Mouse (Mus musculus): ENCODE results near the gene Pkp4. TPM values are rescaled to one million over a fixed set of nuclear protein-coding genes. Genes with fewer than 3 reads are reported as not detected.

The Pkp4 gene
- polyA plus RNA-seq (2015; fragmentation: Nextera tagmentation; extraction: Ambion mirVana) = 4.4 and 5.6 TPM in 2 replicates

DNA sequence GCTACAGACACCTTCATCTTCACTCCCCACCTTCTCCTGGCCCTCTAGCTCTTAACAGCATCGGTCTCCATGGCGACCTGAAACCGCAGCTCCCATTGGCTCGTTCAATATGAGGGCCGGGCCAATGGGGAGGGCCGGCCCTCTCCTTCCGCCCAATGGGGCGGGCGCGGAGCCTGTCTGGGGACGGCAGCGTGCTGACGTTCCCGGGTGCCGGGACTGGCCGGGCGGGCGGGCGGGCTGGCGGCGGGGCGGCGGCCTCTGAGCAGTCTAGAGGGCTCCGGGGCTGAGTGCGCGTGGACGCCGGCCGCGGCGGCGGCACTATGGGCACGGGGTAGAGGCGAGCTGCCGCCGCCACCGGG, at the start of gene Pkp4, which contains the start of gene Ccdc148:
Gene Pkp4 (plus strand): TSS at position 246 of the 359 bp plus-strand sequence.
Gene Ccdc148 (minus strand): TSS at position 79 of the 359 bp plus-strand sequence.
- H3K36me3 ChIP-seq (replicated peaks) = no peaks in the 10 kb centered on the region
- H3K4me3 ChIP-seq (replicated peaks) = peak within 1 kb of the TSS; percentile 71
- peaks cover 25% of the 10 kb centered on the region for H3K4me1 ChIP-seq (replicated peaks)
- peak within 1 kb of the TSS; percentile 64 for H3K9ac ChIP-seq
- peaks cover 26% of the 10 kb centered on the region for H3K27me3 ChIP-seq
- H3K9me3 ChIP-seq (replicated peaks) = no peaks in the 10 kb centered on the region
- peak; percentile 96 for ATAC-seq (ENCODE audit: insufficient read depth)
- WGBS (ENCODE audit: insufficient replicate concordance) = 1% methylated on average over 34 of the region's 37 CpGs
- peak within 1 kb of the TSS; percentile 65 for H3K27ac ChIP-seq (replicated peaks)
- peak within 1 kb of the TSS; percentile 87 for H3K4me2 ChIP-seq

DNA sequence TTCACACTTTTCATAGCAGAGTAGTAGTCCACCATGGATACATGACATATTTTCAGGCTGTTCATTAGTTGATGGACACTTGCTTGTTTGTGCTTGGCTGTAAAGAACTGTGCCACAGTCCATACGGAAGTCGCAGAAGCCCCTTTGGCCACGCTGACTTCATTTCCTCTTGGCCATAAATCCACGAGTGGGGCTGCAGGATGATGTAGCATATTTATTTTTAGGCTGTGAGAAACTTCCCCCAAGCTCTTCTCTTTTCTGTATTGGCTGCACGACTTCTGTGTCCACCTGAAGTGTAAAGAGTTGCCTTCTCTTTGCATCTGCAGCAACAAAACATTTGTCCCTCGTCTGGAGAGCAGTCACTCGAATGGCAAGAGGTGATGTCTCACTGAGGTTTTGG, 31.6 kb upstream of the Pkp4 start:
- Histone ChIP-seq H3K9ac (no peak overlapping the region), H3K4me2 (no peak overlapping the region), H3K36me3 (replicated peaks) (no peaks in the 10 kb centered on the region), H3K9me3 (replicated peaks) (no peaks in the 10 kb centered on the region), H3K27me3 (no peaks in the 10 kb centered on the region), H3K27ac (replicated peaks) (no peak overlapping the region), H3K4me1 (replicated peaks) (no peaks in the 10 kb centered on the region), H3K4me3 (replicated peaks) (no peak overlapping the region)
- 21% methylated on average over 7 of the region's 7 CpGs for WGBS (ENCODE audit: insufficient replicate concordance)
- ATAC-seq (ENCODE audit: insufficient read depth) = no peak

DNA sequence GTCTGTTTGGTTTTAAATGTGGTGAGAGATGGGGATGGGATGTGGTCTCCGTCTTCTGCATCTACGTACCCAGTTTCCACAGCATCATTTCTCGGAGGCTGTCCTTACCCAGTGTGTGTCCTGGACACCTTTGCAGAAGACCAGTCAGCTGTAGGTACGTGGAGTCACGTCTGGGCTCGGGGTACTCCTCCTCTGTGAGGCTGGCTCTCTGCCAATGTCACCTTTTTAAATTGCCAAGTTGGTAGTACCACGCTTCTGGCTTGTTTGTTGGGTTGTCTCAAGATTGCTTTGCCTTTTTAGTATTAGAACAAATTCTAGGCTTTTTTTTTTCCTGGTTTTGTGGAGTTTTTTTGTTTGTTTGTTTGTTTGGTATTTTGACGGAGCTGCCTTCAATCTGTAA, 30.8 kb upstream of the Pkp4 start:
- Histone ChIP-seq H3K27ac (replicated peaks) (no peak overlapping the region), H3K9me3 (replicated peaks) (no peaks in the 10 kb centered on the region), H3K27me3 (no peaks in the 10 kb centered on the region), H3K4me2 (no peak overlapping the region), H3K4me1 (replicated peaks) (no peaks in the 10 kb centered on the region), H3K9ac (no peak overlapping the region), H3K4me3 (replicated peaks) (no peak overlapping the region), H3K36me3 (replicated peaks) (no peaks in the 10 kb centered on the region)
- ATAC-seq (ENCODE audit: insufficient read depth) = no peak
- WGBS (ENCODE audit: insufficient replicate concordance) = 68% methylated on average over 8 of the region's 8 CpGs

DNA sequence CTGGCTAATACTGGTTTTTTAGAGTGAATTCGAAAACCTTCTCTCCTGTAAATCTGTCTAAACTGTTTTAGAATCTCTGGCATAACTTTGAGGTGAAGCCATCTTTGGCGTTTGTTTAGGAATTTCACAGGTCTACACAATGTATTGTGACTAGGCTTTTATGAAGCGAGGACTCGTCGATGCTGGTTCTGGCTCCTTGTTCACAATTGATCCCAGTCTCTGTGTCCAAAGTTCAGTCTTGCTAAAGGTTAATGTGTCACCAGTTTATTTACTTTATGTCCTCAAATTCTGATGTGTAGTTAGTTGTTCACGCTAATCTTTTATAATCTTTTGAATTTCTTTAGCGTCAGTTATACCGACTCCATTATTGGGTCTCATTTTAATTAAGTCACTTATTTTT, 29.6 kb upstream of the Pkp4 start:
- H3K9ac ChIP-seq = no peak overlapping the region
- no peaks in the 10 kb centered on the region for H3K4me1 ChIP-seq (replicated peaks)
- H3K4me3 ChIP-seq (replicated peaks) = no peak overlapping the region
- no peak for ATAC-seq (ENCODE audit: insufficient read depth)
- no peak overlapping the region for H3K4me2 ChIP-seq
- no peaks in the 10 kb centered on the region for H3K27me3 ChIP-seq
- WGBS (ENCODE audit: insufficient replicate concordance) = 67% methylated on average over 8 of the region's 8 CpGs
- no peak overlapping the region for H3K27ac ChIP-seq (replicated peaks)
- H3K9me3 ChIP-seq (replicated peaks) = no peaks in the 10 kb centered on the region
- H3K36me3 ChIP-seq (replicated peaks) = no peaks in the 10 kb centered on the region

DNA sequence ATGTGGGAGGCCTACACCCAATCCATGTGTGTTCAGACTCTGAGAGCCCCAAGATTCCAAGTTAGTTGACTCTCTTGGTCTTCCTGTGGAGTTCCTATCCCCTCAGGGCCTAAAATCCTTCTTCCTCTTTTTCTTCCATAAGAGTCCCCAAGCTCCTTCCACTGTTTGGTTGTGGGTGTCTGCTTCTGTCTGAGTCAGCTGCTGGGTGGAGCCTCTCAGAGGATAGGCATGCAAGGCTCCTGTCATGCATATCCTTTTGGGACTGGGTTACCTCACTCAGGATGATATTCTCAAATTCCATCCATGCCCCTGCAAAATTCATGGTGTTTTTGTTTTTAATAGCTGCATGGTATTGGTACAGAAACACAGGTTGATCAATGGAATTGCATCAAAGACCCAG, 5.2 kb upstream of the Pkp4 start:
- Histone ChIP-seq H3K4me3 (replicated peaks) (no peak overlapping the region), H3K4me2 (no peak overlapping the region), H3K27me3 (peaks cover 6% of the 10 kb centered on the region), H3K27ac (replicated peaks) (no peak overlapping the region), H3K4me1 (replicated peaks) (peaks cover 7% of the 10 kb centered on the region), H3K36me3 (replicated peaks) (no peaks in the 10 kb centered on the region), H3K9ac (no peak overlapping the region), H3K9me3 (replicated peaks) (no peaks in the 10 kb centered on the region)
- ATAC-seq (ENCODE audit: insufficient read depth) = no peak

DNA sequence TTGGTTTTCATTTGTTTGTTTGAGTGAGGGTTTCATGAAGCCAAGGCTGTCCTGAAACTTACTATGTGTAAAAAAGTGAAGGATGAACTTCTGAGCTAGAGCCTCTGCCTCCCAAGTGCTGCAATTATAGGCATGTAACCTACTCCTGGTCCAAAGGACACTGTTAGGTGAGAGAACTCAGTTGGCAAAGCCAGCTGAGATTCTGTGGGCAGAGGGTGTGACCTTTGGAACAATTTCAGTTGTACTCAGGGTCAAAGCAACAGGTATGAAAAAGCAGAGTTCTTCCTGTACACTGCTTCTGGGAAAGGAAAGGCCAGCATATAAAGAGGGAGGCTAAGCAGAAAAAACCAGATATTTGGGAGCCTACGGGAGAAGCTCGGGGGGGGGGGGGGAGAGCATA, 2.5 kb upstream of the Pkp4 start:
- Histone ChIP-seq H3K9ac (no peak overlapping the region), H3K36me3 (replicated peaks) (no peaks in the 10 kb centered on the region), H3K4me2 (no peak overlapping the region), H3K27ac (replicated peaks) (no peak overlapping the region), H3K4me3 (replicated peaks) (no peak overlapping the region), H3K4me1 (replicated peaks) (peaks cover 25% of the 10 kb centered on the region), H3K27me3 (peaks cover 26% of the 10 kb centered on the region), H3K9me3 (replicated peaks) (no peaks in the 10 kb centered on the region)
- 40% methylated on average over 2 of the region's 2 CpGs for WGBS (ENCODE audit: insufficient replicate concordance)
- no peak for ATAC-seq (ENCODE audit: insufficient read depth)

DNA sequence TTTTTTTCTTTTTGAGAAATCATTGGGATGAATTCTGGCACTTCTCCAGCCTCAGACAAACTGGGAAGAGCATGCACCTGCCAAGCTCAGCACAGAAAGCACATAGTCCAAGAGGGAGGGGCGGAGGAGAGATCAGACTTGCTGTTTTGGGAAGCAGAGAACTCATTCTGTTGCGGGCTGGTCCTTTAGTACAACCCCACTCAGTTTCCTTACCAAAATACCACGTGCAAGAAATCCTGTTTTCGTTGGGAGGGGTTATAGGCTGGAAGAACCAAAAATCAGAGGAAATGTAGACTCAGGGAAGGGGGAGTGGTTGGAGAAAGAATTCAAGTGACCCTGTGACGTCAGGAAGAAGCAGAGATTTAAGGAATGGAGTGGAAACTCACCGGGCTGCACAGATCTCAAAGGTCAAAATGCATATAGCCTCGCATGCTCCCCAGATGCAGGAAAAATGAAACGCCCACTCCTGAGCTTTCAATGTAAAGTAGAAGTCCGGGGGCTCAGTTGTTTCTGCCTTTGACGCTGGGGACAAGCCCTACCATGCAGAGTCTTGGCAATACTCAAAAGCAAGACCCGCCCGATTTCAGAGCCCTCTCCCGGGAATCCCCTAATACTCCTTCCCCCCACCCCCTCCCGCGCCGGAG, 567 bp upstream of the Pkp4 start:
- peak overlapping the region; percentile 71 for H3K4me3 ChIP-seq (replicated peaks)
- H3K36me3 ChIP-seq (replicated peaks) = no peaks in the 10 kb centered on the region
- no peak overlapping the region for H3K27ac ChIP-seq (replicated peaks)
- H3K27me3 ChIP-seq = peaks cover 26% of the 10 kb centered on the region
- H3K4me2 ChIP-seq = peak overlapping the region; percentile 87
- H3K9ac ChIP-seq = no peak overlapping the region
- 1% methylated on average over 16 of the region's 16 CpGs for WGBS (ENCODE audit: insufficient replicate concordance)
- no peaks in the 10 kb centered on the region for H3K9me3 ChIP-seq (replicated peaks)
- peaks cover 25% of the 10 kb centered on the region for H3K4me1 ChIP-seq (replicated peaks)
- no peak for ATAC-seq (ENCODE audit: insufficient read depth)

DNA sequence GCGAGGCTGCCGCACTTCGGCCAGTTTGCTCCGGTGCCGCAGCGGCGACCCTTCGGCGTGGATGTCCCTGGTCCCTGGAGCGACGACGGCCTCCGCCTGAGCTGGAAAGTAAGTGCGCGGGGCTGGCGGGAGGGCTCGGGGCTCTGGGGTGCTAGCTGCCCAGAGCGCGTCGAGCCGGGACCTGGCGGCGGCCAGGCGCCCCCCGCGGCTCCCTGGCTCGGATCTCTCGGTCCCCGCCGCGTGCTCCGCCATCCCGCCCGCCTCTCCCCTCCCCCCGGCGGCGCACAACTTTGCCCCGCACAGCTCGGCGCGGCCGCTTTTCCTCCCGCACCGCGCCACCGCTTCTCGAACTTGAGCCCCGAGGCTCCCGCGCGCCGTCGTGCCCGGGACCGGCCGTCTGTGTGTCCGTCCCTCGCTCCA, 381 bp downstream of the Pkp4 start:
- peak overlapping the region; percentile 87 for H3K4me2 ChIP-seq
- peaks cover 25% of the 10 kb centered on the region for H3K4me1 ChIP-seq (replicated peaks)
- peak overlapping the region; percentile 64 for H3K9ac ChIP-seq
- peak overlapping the region; percentile 71 for H3K4me3 ChIP-seq (replicated peaks)
- 0% methylated on average over 42 of the region's 58 CpGs for WGBS (ENCODE audit: insufficient replicate concordance)
- ATAC-seq (ENCODE audit: insufficient read depth) = peak; percentile 28; the same call in 1 of the 2 replicates
- no peaks in the 10 kb centered on the region for H3K36me3 ChIP-seq (replicated peaks)
- peak overlapping the region; percentile 65 for H3K27ac ChIP-seq (replicated peaks)
- H3K9me3 ChIP-seq (replicated peaks) = no peaks in the 10 kb centered on the region
- H3K27me3 ChIP-seq = peaks cover 26% of the 10 kb centered on the region

DNA sequence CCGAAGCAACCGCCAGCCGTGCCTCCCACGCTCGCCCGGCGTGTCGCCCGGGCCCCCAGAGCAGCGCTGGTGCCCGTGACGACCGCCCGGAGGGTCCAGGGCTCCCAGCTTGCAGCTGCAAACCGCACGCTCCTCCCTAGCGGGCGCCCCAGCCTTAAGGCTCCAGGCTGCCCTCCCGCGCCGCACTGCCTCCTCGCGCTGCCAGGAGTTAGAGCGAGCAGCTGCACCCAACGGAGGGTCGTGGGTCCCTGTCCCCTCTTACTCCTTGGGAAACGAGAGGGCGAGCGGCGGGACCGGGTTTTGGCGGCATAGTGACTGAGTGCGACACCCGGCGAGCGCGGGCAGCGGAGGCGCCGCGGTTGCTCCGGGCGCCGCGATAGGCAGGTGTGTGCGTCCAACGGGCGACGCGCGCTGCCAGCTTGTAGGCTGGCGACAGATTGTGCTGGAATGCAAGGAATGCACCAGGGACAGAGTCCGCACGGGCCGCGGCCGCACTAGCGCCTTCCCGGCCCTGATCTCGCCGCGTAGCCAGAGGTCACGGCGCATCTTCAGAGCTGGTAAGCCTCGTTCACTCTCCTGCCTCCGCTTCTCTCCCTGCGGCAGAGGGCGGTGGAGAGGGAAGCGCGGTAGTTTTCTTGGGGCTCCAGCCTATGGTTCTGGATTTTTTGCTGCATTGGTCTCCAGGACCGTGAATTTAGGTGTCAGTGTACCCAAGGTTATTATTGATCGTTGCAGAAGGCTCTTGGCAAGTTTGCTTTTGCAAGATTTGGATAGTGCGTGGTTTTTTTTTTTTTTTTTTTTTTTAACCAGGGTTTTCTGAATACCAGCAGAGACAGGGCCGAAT, 1.0 kb downstream of the Pkp4 start:
- H3K9me3 ChIP-seq (replicated peaks) = no peaks in the 10 kb centered on the region
- H3K4me2 ChIP-seq = peak overlapping the region; percentile 87
- H3K9ac ChIP-seq = peak overlapping the region; percentile 64
- H3K27me3 ChIP-seq = peaks cover 26% of the 10 kb centered on the region
- peak overlapping the region; percentile 65 for H3K27ac ChIP-seq (replicated peaks)
- peak overlapping the region; percentile 71 for H3K4me3 ChIP-seq (replicated peaks)
- peaks cover 25% of the 10 kb centered on the region for H3K4me1 ChIP-seq (replicated peaks)
- no peaks in the 10 kb centered on the region for H3K36me3 ChIP-seq (replicated peaks)
- ATAC-seq (ENCODE audit: insufficient read depth) = peak; percentile 33
- 1% methylated on average over 74 of the region's 74 CpGs for WGBS (ENCODE audit: insufficient replicate concordance)

DNA sequence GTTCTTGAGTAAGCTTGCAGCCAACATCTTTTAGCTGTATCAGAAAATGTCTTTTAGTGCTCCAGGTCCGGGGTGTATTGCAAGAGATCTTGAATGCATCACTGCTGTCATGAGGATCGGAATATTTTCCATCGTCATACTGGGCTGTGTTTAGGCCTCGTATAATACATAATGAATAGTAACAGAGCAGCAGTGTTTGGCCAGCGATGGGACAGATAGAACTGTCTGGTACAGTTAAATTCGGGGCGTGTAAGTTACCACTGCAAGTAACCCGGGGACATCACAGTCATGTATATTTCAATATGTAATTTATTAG, 1.6 kb downstream of the Pkp4 start:
- H3K27me3 ChIP-seq = peaks cover 26% of the 10 kb centered on the region
- H3K27ac ChIP-seq (replicated peaks) = no peak overlapping the region
- peaks cover 25% of the 10 kb centered on the region for H3K4me1 ChIP-seq (replicated peaks)
- no peak for ATAC-seq (ENCODE audit: insufficient read depth)
- H3K36me3 ChIP-seq (replicated peaks) = no peaks in the 10 kb centered on the region
- peak overlapping the region; percentile 87 for H3K4me2 ChIP-seq
- H3K4me3 ChIP-seq (replicated peaks) = peak overlapping the region; percentile 71
- 0 out of 2 replicates have a peak overlapping the region, but pooled peaks have one; percentile 64 for H3K9ac ChIP-seq
- H3K9me3 ChIP-seq (replicated peaks) = no peaks in the 10 kb centered on the region
- 33% methylated on average over 8 of the region's 8 CpGs for WGBS (ENCODE audit: insufficient replicate concordance)

DNA sequence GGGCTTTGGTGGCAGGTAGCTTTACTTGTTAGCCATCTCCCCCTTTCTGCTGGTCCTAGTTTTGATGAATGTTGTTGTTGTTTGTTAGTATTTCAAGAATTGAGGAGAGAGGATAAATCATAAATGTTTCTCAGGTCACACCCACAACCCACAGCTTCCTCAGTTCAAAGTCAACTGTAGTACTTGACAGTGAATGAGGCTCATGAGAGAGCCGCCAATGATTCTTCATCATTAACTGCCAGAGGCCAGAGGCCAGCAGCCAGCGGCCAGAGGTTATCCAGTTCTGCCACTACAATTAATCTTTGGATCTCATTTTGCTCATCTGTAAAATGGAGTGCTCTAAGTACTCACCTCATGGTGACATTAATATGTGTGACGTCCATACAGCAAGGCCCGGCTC, 6.3 kb downstream of the Pkp4 start:
- Histone ChIP-seq H3K36me3 (replicated peaks) (no peaks in the 10 kb centered on the region), H3K9me3 (replicated peaks) (no peaks in the 10 kb centered on the region), H3K27me3 (peaks cover 4% of the 10 kb centered on the region; the same call in 1 of the 2 replicates), H3K4me2 (no peak overlapping the region), H3K4me3 (replicated peaks) (no peak overlapping the region), H3K9ac (no peak overlapping the region), H3K27ac (replicated peaks) (no peak overlapping the region), H3K4me1 (replicated peaks) (peaks cover 14% of the 10 kb centered on the region; the same call in 1 of the 2 replicates)
- WGBS (ENCODE audit: insufficient replicate concordance) = 64% methylated on average over 4 of the region's 4 CpGs
- no peak for ATAC-seq (ENCODE audit: insufficient read depth)

Measured in liver, embryonic 15.5 days (tissue).